Mouse (Mus musculus): ENCODE measurements around the gene Hmox1. TPM values are rescaled to one million over a fixed set of nuclear protein-coding genes. Genes with fewer than 3 reads are reported as not detected.

Gene Hmox1
- total and polyA plus RNA-seq, 2 experiments from 2014 or later, result 12.9 to 15.1 TPM

DNA sequence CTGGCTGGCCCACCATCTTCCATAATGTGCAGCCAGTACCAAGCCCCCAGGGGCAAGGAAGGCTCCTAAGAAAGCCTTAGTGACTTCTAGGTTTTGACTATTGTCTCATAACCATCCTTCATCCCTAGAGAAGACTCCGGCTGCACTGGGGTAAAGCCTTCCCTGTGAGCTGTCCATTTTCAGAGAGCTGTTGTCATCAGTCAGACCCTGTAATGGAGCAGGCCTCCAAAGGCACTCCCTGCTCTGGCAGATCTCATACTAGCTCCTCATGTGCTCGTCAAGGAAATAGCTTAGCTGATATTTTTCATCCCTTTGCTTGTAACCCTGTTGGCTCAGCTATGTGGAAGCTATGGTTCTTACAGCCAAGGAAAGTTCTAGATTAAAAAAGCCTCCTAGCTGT, 32.6 kb upstream of the Hmox1 start:
- DNase-seq (ENCODE audit: low spot score), result no peak
- no peak overlapping the region for H3K27ac ChIP-seq (ENCODE audit: low read depth, low read length)
- H3K36me3 ChIP-seq (ENCODE audit: insufficient read depth, low read length), result peaks cover 28% of the 10 kb centered on the region
- H3K4me2 ChIP-seq (ENCODE audit: low read depth, low read length, poor library complexity, severe bottlenecking), result no peak overlapping the region
- no peak for ATAC-seq (ENCODE audit: low FRiP score)
- 92% methylated on average over 2 of the region's 2 CpGs for WGBS
- no peak for TF ChIP-seq CTCF (IDR thresholded peaks at IDR 0.05)
- no peaks in the 10 kb centered on the region for H3K4me1 ChIP-seq (ENCODE audit: insufficient read depth, low read length)
- H3K4me3 ChIP-seq (ENCODE audit: low read depth, low read length), result no peak overlapping the region
- H3K9me3 ChIP-seq (ENCODE audit: low read length), result no peaks in the 10 kb centered on the region
- no peak overlapping the region for H3K9ac ChIP-seq (replicated peaks; ENCODE audit: low read length, poor library complexity, severe bottlenecking)
- no peaks in the 10 kb centered on the region for H3K27me3 ChIP-seq (ENCODE audit: insufficient read depth, low read length)

DNA sequence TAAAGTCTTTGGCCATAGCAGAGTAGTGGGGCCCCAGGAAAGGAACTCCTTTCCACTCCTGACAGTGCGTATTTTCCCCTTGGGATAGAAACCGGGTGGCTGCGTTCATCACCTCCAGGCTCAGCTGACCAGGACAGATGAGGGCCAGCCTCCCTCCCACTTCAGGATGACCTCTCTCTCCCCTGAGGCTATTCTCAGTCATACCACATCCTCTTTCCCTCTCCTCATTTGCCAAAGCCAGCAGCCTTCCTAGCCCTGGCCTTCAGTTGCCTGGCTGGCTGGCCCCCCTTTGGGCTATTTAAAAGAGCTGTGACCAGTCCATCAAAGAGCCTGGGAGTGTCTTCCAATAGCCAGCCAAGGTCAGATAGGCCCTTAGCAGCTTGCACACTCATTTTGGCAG, 30.1 kb upstream of the Hmox1 start:
- no peaks in the 10 kb centered on the region for H3K9me3 ChIP-seq (ENCODE audit: low read length)
- no peak for TF ChIP-seq CTCF (IDR thresholded peaks at IDR 0.05)
- WGBS, result 78% methylated on average over 3 of the region's 3 CpGs
- no peaks in the 10 kb centered on the region for H3K27me3 ChIP-seq (ENCODE audit: insufficient read depth, low read length)
- no peak overlapping the region for H3K27ac ChIP-seq (ENCODE audit: low read depth, low read length)
- ATAC-seq (ENCODE audit: low FRiP score), result no peak
- no peak for DNase-seq (ENCODE audit: low spot score)
- H3K4me1 ChIP-seq (ENCODE audit: insufficient read depth, low read length), result no peaks in the 10 kb centered on the region
- H3K4me2 ChIP-seq (ENCODE audit: low read depth, low read length, poor library complexity, severe bottlenecking), result no peak overlapping the region
- H3K36me3 ChIP-seq (ENCODE audit: insufficient read depth, low read length), result peaks cover 38% of the 10 kb centered on the region
- H3K4me3 ChIP-seq (ENCODE audit: low read depth, low read length), result no peak overlapping the region
- no peak overlapping the region for H3K9ac ChIP-seq (replicated peaks; ENCODE audit: low read length, poor library complexity, severe bottlenecking)

GRCm38 (mm10) chr8:75064790-75065189, 28.6 kb upstream of the Hmox1 start:
- Histone ChIP-seq H3K27me3 (ENCODE audit: insufficient read depth, low read length) (no peaks in the 10 kb centered on the region), H3K4me2 (ENCODE audit: low read depth, low read length, poor library complexity, severe bottlenecking) (no peak overlapping the region), H3K9me3 (ENCODE audit: low read length) (no peaks in the 10 kb centered on the region), H3K36me3 (ENCODE audit: insufficient read depth, low read length) (peaks cover 32% of the 10 kb centered on the region), H3K4me1 (ENCODE audit: insufficient read depth, low read length) (no peaks in the 10 kb centered on the region), H3K4me3 (ENCODE audit: low read depth, low read length) (no peak overlapping the region), H3K9ac (replicated peaks; ENCODE audit: low read length, poor library complexity, severe bottlenecking) (no peak overlapping the region), H3K27ac (ENCODE audit: low read depth, low read length) (no peak overlapping the region)
- no peak for ATAC-seq (ENCODE audit: low FRiP score)
- no peak for DNase-seq (ENCODE audit: low spot score)
- 91% methylated on average over 3 of the region's 3 CpGs for WGBS
- no peak for TF ChIP-seq CTCF (IDR thresholded peaks at IDR 0.05)

DNA sequence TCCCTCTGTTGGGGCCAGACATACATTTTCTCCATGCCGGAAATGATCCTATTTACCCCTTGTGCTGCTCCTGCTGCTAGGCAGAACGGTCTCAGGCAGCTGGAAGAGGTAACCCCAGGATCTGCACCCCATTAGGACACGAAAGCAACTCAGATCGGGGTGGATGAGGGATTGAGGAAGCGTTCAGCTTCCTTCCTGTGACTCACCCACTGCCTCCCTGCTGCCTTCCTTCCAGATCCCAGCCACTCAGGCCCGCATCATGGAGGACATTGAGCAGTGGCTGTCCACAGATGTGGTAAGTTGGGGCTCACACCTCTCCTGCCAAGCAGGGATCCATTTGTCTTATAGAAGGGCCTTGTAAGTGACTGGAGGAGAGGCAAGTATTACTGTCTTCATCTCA, 26.1 kb upstream of the Hmox1 start:
- no peak for TF ChIP-seq CTCF (IDR thresholded peaks at IDR 0.05)
- DNase-seq (ENCODE audit: low spot score), result no peak
- no peak for ATAC-seq (ENCODE audit: low FRiP score)
- H3K4me3 ChIP-seq (ENCODE audit: low read depth, low read length), result no peak overlapping the region
- peaks cover 32% of the 10 kb centered on the region for H3K36me3 ChIP-seq (ENCODE audit: insufficient read depth, low read length)
- no peaks in the 10 kb centered on the region for H3K9me3 ChIP-seq (ENCODE audit: low read length)
- no peaks in the 10 kb centered on the region for H3K4me1 ChIP-seq (ENCODE audit: insufficient read depth, low read length)
- H3K9ac ChIP-seq (replicated peaks; ENCODE audit: low read length, poor library complexity, severe bottlenecking), result no peak overlapping the region
- H3K4me2 ChIP-seq (ENCODE audit: low read depth, low read length, poor library complexity, severe bottlenecking), result no peak overlapping the region
- 83% methylated on average over 6 of the region's 6 CpGs for WGBS
- H3K27me3 ChIP-seq (ENCODE audit: insufficient read depth, low read length), result no peaks in the 10 kb centered on the region
- H3K27ac ChIP-seq (ENCODE audit: low read depth, low read length), result no peak overlapping the region

- H3K36me3 ChIP-seq (ENCODE audit: insufficient read depth, low read length), result peaks cover 20% of the 10 kb centered on the region
- TF ChIP-seq CTCF (IDR thresholded peaks at IDR 0.05), result no peak
- no peak overlapping the region for H3K4me2 ChIP-seq (ENCODE audit: low read depth, low read length, poor library complexity, severe bottlenecking)
- H3K9ac ChIP-seq (replicated peaks; ENCODE audit: low read length, poor library complexity, severe bottlenecking), result no peak overlapping the region
- H3K4me3 ChIP-seq (ENCODE audit: low read depth, low read length), result no peak overlapping the region
- 50% methylated on average over 1 of the region's 1 CpGs for WGBS
- no peaks in the 10 kb centered on the region for H3K27me3 ChIP-seq (ENCODE audit: insufficient read depth, low read length)
- no peak overlapping the region for H3K27ac ChIP-seq (ENCODE audit: low read depth, low read length)
- no peaks in the 10 kb centered on the region for H3K9me3 ChIP-seq (ENCODE audit: low read length)
- H3K4me1 ChIP-seq (ENCODE audit: insufficient read depth, low read length), result no peaks in the 10 kb centered on the region
- ATAC-seq (ENCODE audit: low FRiP score) (no peak), DNase-seq (ENCODE audit: low spot score) (no peak)
Observed at GRCm38 (mm10) chr8:75070297-75070696, 23.1 kb upstream of the Hmox1 start.

GRCm38 (mm10) chr8:75071627-75072346, 21.6 kb upstream of the Hmox1 start:
- DNase-seq (ENCODE audit: low spot score), result peak; percentile 84
- peaks cover 10% of the 10 kb centered on the region for H3K36me3 ChIP-seq (ENCODE audit: insufficient read depth, low read length)

More at GRCm38 (mm10) chr8:75071627-75072346, 21.6 kb upstream of the Hmox1 start:
- ATAC-seq (ENCODE audit: low FRiP score), result peak; percentile 80
- Histone ChIP-seq H3K4me3 (ENCODE audit: low read depth, low read length) (no peak overlapping the region), H3K9me3 (ENCODE audit: low read length) (no peaks in the 10 kb centered on the region), H3K27ac (ENCODE audit: low read depth, low read length) (no peak overlapping the region), H3K4me2 (ENCODE audit: low read depth, low read length, poor library complexity, severe bottlenecking) (no peak overlapping the region), H3K4me1 (ENCODE audit: insufficient read depth, low read length) (no peaks in the 10 kb centered on the region), H3K27me3 (ENCODE audit: insufficient read depth, low read length) (no peaks in the 10 kb centered on the region), H3K9ac (replicated peaks; ENCODE audit: low read length, poor library complexity, severe bottlenecking) (no peak overlapping the region)
- peak; percentile 97 for TF ChIP-seq CTCF (IDR thresholded peaks at IDR 0.05)
- 25% methylated on average over 4 of the region's 4 CpGs for WGBS
